In the genomic region with DNA sequence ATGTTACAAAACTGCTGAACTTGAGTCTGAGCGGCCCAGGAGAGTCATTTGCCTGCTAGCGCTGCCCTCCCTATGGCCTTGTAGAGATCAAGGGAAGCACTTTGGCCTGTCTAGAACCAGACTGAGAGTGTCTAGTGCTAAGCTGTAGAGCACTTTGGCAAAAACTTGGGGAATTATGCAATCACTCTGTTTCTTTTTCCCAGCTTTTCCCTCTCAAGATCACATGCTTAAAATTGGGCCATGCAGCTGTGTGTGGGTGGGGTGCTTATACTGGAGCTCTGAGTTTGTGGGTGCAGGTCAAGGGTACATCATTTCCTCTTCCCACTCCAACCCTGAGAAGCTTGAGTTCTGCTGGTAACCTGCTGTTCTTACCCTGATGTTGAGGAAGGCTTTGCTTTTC, we compare ENCODE assay signal across 11 mouse cellular contexts. TPM values are rescaled to one million over a fixed set of nuclear protein-coding genes. Genes with fewer than 3 reads are reported as not detected.
DNase-seq lines count a peak whose midpoint lies in the region; ATAC-seq and TF ChIP-seq lines count a peak whose summit lies in the region.
"Had no signal": no experiment of that assay in that cellular context is flagged by ENCODE, and none has a peak within 500 bp of the region (broad histone marks: within the 10 kb centered on the region; RNA-seq: fewer than 3 reads in every experiment).

No protein-coding gene starts in this region.

- no peaks in the 10 kb centered on the region for H3K4me1 ChIP-seq in forebrain, embryonic 11.5 days (replicated peaks; ENCODE audit: control insufficient read depth, insufficient read depth, low read length)

- no peaks in the 10 kb centered on the region for H3K36me3 ChIP-seq in forebrain, embryonic 11.5 days (ENCODE audit: control insufficient read depth, insufficient read depth, low read length)
- H3K36me3 ChIP-seq: heart, embryonic 13.5 days had no signal

- peak overlapping the region; percentile 24; the same call in 1 of the 2 replicates for H3K27ac ChIP-seq in left cerebral cortex, adult 2 months
- H3K27ac ChIP-seq in forebrain, embryonic 11.5 days (ENCODE audit: low read depth, low read length): no peak overlapping the region
- H3K27ac ChIP-seq: heart, embryonic 13.5 days had no signal

- H3K9me3 ChIP-seq in forebrain, embryonic 11.5 days (ENCODE audit: control insufficient read depth, low read length): no peaks in the 10 kb centered on the region
- H3K9me3 ChIP-seq: heart, embryonic 13.5 days had no signal

- WGBS in forebrain, embryonic 11.5 days: 91% methylated on average over 2 of the region's 2 CpGs

- H3K4me3 ChIP-seq in left cerebral cortex, adult 2 months: no peak overlapping the region
- no peak overlapping the region for H3K4me3 ChIP-seq in forebrain, embryonic 11.5 days (ENCODE audit: low read depth, low read length)
- H3K4me3 ChIP-seq: heart, embryonic 13.5 days had no signal

- peak; percentile 38 for DNase-seq in left cerebral cortex, adult 11 months (ENCODE audit: low spot score)
- no peak for DNase-seq in left cerebral cortex, postnatal 4 days
- peak; percentile 35 to 51 for DNase-seq in gastrocnemius, adult 8-10 months (ENCODE audit: low spot score in 2 of 2)
- peak; percentile 30 to 34 for DNase-seq in left cerebral cortex, adult 2 months (ENCODE audit: extremely low spot score in 1 of 2, low spot score in 2 of 2)
- DNase-seq in telencephalon, adult 2 months (ENCODE audit: low read depth, low spot score): peak; percentile 63
- DNase-seq in spleen, postnatal 14 days (ENCODE audit: low spot score in 2 of 2): no peak
- DNase-seq in forebrain, embryonic 11.5 days (ENCODE audit: low spot score): no peak

- no peak overlapping the region for H3K9ac ChIP-seq in forebrain, embryonic 11.5 days (ENCODE audit: low read length)
- H3K9ac ChIP-seq: heart, embryonic 13.5 days had no signal

- intact Hi-C loops in left cerebral cortex, postnatal 4 days (cut with DNase I): no loop called here
- intact Hi-C loops in left cerebral cortex, adult 2 months (cut with DNase I): no loop called here

- H3K4me2 ChIP-seq in forebrain, embryonic 11.5 days (ENCODE audit: low read depth, low read length, severe bottlenecking): no peak overlapping the region
- H3K4me2 ChIP-seq: heart, embryonic 13.5 days; midbrain, embryonic 11.5 days had no signal

- TF ChIP-seq CTCF in left cerebral cortex, adult 2 months (IDR thresholded peaks at IDR 0.05): no peak

- no peak for ATAC-seq in forebrain, embryonic 11.5 days (replicated peaks; ENCODE audit: low FRiP score)
- ATAC-seq: Patski had no signal

- H3K27me3 ChIP-seq in forebrain, embryonic 11.5 days (ENCODE audit: control insufficient read depth, insufficient read depth, low read length): no peaks in the 10 kb centered on the region
- H3K27me3 ChIP-seq: heart, embryonic 13.5 days had no signal

RNA-seq across cellular contexts. Expression of a gene that starts 32.6 kb away (rescaled TPM):
- total RNA-seq in left cerebral cortex, postnatal 4 days (2021): 1 to 10 TPM; 2.0 to 2.3 TPM
- under 1 TPM in 3 of 4 experiments, not detected in 1; 0.65 to 0.91 (median 0.80) TPM for total RNA-seq in gastrocnemius, adult 8-10 months (2022)
- 1 to 10 TPM; 1.6 to 1.7 TPM for total RNA-seq in left cerebral cortex, adult 2 months (2021)
- not detected in 2 replicates for polyA plus RNA-seq in forebrain, embryonic 11.5 days (2014; fragmentation: Nextera tagmentation; extraction: Ambion mirVana)
- polyA plus RNA-seq: heart, embryonic 13.5 days; midbrain, embryonic 11.5 days; small intestine, adult 2 months had no signal

RNA-seq across cellular contexts. Expression of a gene that starts 38.4 kb away (rescaled TPM):
- total RNA-seq in left cerebral cortex, postnatal 4 days (2021): 1 to 10 TPM; 2.0 to 2.3 TPM
- under 1 TPM in 3 of 4 experiments, not detected in 1; 0.65 to 0.91 (median 0.80) TPM for total RNA-seq in gastrocnemius, adult 8-10 months (2022)
- 1 to 10 TPM; 1.6 to 1.7 TPM for total RNA-seq in left cerebral cortex, adult 2 months (2021)
- not detected in 2 replicates for polyA plus RNA-seq in forebrain, embryonic 11.5 days (2014; fragmentation: Nextera tagmentation; extraction: Ambion mirVana)
- polyA plus RNA-seq: heart, embryonic 13.5 days; midbrain, embryonic 11.5 days; small intestine, adult 2 months had no signal

RNA-seq across cellular contexts. Expression of a gene that starts 44.2 kb away (rescaled TPM):
- total RNA-seq in left cerebral cortex, postnatal 4 days (2021): 1 to 10 TPM; 2.0 to 2.3 TPM
- under 1 TPM in 3 of 4 experiments, not detected in 1; 0.65 to 0.91 (median 0.80) TPM for total RNA-seq in gastrocnemius, adult 8-10 months (2022)
- total RNA-seq in left cerebral cortex, adult 2 months (2021): 1 to 10 TPM; 1.6 to 1.7 TPM
- polyA plus RNA-seq in forebrain, embryonic 11.5 days (2014; fragmentation: Nextera tagmentation; extraction: Ambion mirVana): not detected in 2 replicates
- polyA plus RNA-seq: heart, embryonic 13.5 days; midbrain, embryonic 11.5 days; small intestine, adult 2 months had no signal

RNA-seq across cellular contexts. Expression of a gene that starts 50.0 kb away (rescaled TPM):
- 1 to 10 TPM; 2.0 to 2.3 TPM for total RNA-seq in left cerebral cortex, postnatal 4 days (2021)
- total RNA-seq in gastrocnemius, adult 8-10 months (2022): under 1 TPM in 3 of 4 experiments, not detected in 1; 0.65 to 0.91 (median 0.80) TPM
- total RNA-seq in left cerebral cortex, adult 2 months (2021): 1 to 10 TPM; 1.6 to 1.7 TPM
- polyA plus RNA-seq in forebrain, embryonic 11.5 days (2014; fragmentation: Nextera tagmentation; extraction: Ambion mirVana): not detected in 2 replicates
- polyA plus RNA-seq: heart, embryonic 13.5 days; midbrain, embryonic 11.5 days; small intestine, adult 2 months had no signal

RNA-seq across cellular contexts. Expression of a gene that starts 55.8 kb away (rescaled TPM):
- not detected for total RNA-seq in left cerebral cortex, postnatal 4 days (2021)
- 1 to 10 TPM in 1 of 4 experiments, under 1 TPM in 2, not detected in 1; 0.65 to 5.6 (median 0.91) TPM for total RNA-seq in gastrocnemius, adult 8-10 months (2022)
- not detected for total RNA-seq in left cerebral cortex, adult 2 months (2021)
- polyA plus RNA-seq in forebrain, embryonic 11.5 days (2014; fragmentation: Nextera tagmentation; extraction: Ambion mirVana): not detected in 2 replicates
- polyA plus RNA-seq: heart, embryonic 13.5 days; midbrain, embryonic 11.5 days; Patski; small intestine, adult 2 months had no signal

Comparison
In these comparisons a context has a peak if more than half of its experiments do, and no peak if none do; other contexts are left out.
1. DNase-seq: peak in left cerebral cortex, adult 11 months (single experiment), gastrocnemius, adult 8-10 months (2 of 2), left cerebral cortex, adult 2 months (2 of 2) and telencephalon, adult 2 months (single experiment); none in left cerebral cortex, postnatal 4 days (single experiment), spleen, postnatal 14 days (0 of 2) and forebrain, embryonic 11.5 days (single experiment).